Mouse (Mus musculus) embryo, embryonic 10 days (tissue): Measurements from ENCODE around the gene Nxpe5.
A peak's percentile ranks its signal among the peaks of the same experiment; 100 is the strongest.
"Not testable (repeated sequence)": the region's sequence is repeated elsewhere in the genome, so short reads cannot be mapped to it uniquely, and the experiment has no call there.

Source experiments
- DNase-seq: peaks from one replicate; pipeline ENCODE4 v3.0.0-alpha.2; 2015; ENCODE audit warnings: low spot score

Gene Nxpe5

GRCm38 (mm10) chr5:138225700-138226099 lies at the start of gene Nxpe5:
Gene Nxpe5 (plus strand): TSS chr5:138225898.
- no peak for DNase-seq

GRCm38 (mm10) chr5:138186950-138187638 lies 38.6 kb upstream of the Nxpe5 start, which contains the start of the genes Taf6 and Cnpy4:
Gene Taf6 (minus strand): TSS chr5:138187451.
Gene Cnpy4 (plus strand): TSS chr5:138187485.
- peak; percentile 91 for DNase-seq

- DNase-seq: peak; percentile 85
Observed at GRCm38 (mm10) chr5:138187661-138188306, 37.9 kb upstream of the Nxpe5 start.

GRCm38 (mm10) chr5:138193771-138194727 lies 31.6 kb upstream of the Nxpe5 start, which contains the start of gene Mblac1:
Gene Mblac1 (plus strand): TSS chr5:138194314.
- DNase-seq: peak; percentile 94

- peak; percentile 67 for DNase-seq
Observed at GRCm38 (mm10) chr5:138194755-138195345, 30.8 kb upstream of the Nxpe5 start.

- no peak for DNase-seq
Observed at GRCm38 (mm10) chr5:138195463-138195862, 30.2 kb upstream of the Nxpe5 start.

GRCm38 (mm10) chr5:138199576-138199975 lies 26.1 kb upstream of the Nxpe5 start:
- peak; percentile 20 for DNase-seq

- DNase-seq: no peak
Observed at GRCm38 (mm10) chr5:138202086-138202485, 23.6 kb upstream of the Nxpe5 start.

- DNase-seq: no peak
Observed at GRCm38 (mm10) chr5:138207253-138207652, 18.4 kb upstream of the Nxpe5 start.

GRCm38 (mm10) chr5:138207873-138208272 lies 17.8 kb upstream of the Nxpe5 start:
- DNase-seq: no peak

- DNase-seq: not testable (repeated sequence)
Observed at GRCm38 (mm10) chr5:138216632-138217031, 9.1 kb upstream of the Nxpe5 start.

GRCm38 (mm10) chr5:138219864-138220263 lies 5.8 kb upstream of the Nxpe5 start:
- no peak for DNase-seq

GRCm38 (mm10) chr5:138222111-138222510 lies 3.6 kb upstream of the Nxpe5 start:
- peak; percentile 87 for DNase-seq

- DNase-seq: no peak
Observed at GRCm38 (mm10) chr5:138223287-138223686, 2.4 kb upstream of the Nxpe5 start.

GRCm38 (mm10) chr5:138226491-138226890 lies 793 bp downstream of the Nxpe5 start:
- DNase-seq: no peak

GRCm38 (mm10) chr5:138227367-138227766 lies 1.7 kb downstream of the Nxpe5 start:
- no peak for DNase-seq

- DNase-seq: peak; percentile 16
Observed at GRCm38 (mm10) chr5:138228026-138228425, 2.3 kb downstream of the Nxpe5 start.

GRCm38 (mm10) chr5:138229511-138229910 lies 3.8 kb downstream of the Nxpe5 start:
- DNase-seq: no peak

- DNase-seq: no peak
Observed at GRCm38 (mm10) chr5:138233778-138234177, 8.1 kb downstream of the Nxpe5 start.

- no peak for DNase-seq
Observed at GRCm38 (mm10) chr5:138234224-138234623, 8.5 kb downstream of the Nxpe5 start.

GRCm38 (mm10) chr5:138241511-138241910 lies 15.8 kb downstream of the Nxpe5 start:
- no peak for DNase-seq

- DNase-seq: no peak
Observed at GRCm38 (mm10) chr5:138251144-138251543, 25.4 kb downstream of the Nxpe5 start.
